Mouse (Mus musculus) neural tube, embryonic 15.5 days (tissue): ENCODE data around the gene Fmnl2. TPM values are rescaled to one million over a fixed set of nuclear protein-coding genes. Genes with fewer than 3 reads are reported as not detected.

ENCODE experiments used
- ATAC-seq: fragments of 200-750 bp; cut with Nextera tagmentation; 2 replicates; pipeline ENCODE4 v1.8.0; 2017; ENCODE audit warnings: mild to moderate bottlenecking, moderate TSS enrichment, moderate library complexity; ENCODE audit not compliant: low FRiP score
- H3K27ac ChIP-seq: fragments of 300-500 bp; sonication (generic); replicated peaks from 2 replicates; pipeline ENCODE4 v1.5.1; 2015; ENCODE audit warnings: mild to moderate bottlenecking, inconsistent platforms
- H3K27me3 ChIP-seq: fragments of 300-500 bp; sonication (generic); replicated peaks from 2 replicates; pipeline ENCODE4 v1.6.1; 2015; ENCODE audit warnings: inconsistent platforms
- H3K36me3 ChIP-seq: fragments of 300-500 bp; sonication (generic); 2 replicates; pipeline ENCODE4 v1.6.1; 2015; ENCODE audit warnings: inconsistent platforms
- H3K4me1 ChIP-seq: fragments of 300-500 bp; sonication (generic); 2 replicates; pipeline ENCODE4 v1.6.1; 2015; ENCODE audit warnings: inconsistent platforms
- H3K4me2 ChIP-seq: fragments of 300-500 bp; sonication (generic); 2 replicates; pipeline ENCODE4 v1.6.1; 2015; ENCODE audit warnings: inconsistent platforms, mild to moderate bottlenecking, moderate library complexity
- H3K4me3 ChIP-seq: fragments of 300-500 bp; sonication (generic); replicated peaks from 2 replicates; pipeline ENCODE4 v1.5.1; 2015; ENCODE audit warnings: mild to moderate bottlenecking, inconsistent platforms
- H3K9ac ChIP-seq: fragments of 300-500 bp; sonication (generic); replicated peaks from 2 replicates; pipeline ENCODE4 v1.6.1; 2015; ENCODE audit warnings: mild to moderate bottlenecking, inconsistent platforms
- H3K9me3 ChIP-seq: fragments of 300-500 bp; sonication (generic); replicated peaks from 2 replicates; pipeline ENCODE4 v1.6.1; 2016; ENCODE audit warnings: inconsistent platforms
- WGBS: fragments of 180-500 bp; shearing (Covaris S2); methylation state at CpG from one replicate; pipeline ENCODE4 v1.1.7; 2015; ENCODE audit warnings: mixed read lengths; 5-methylcytosine and 5-hydroxymethylcytosine counted together
- polyA plus RNA-seq: library from polyadenylated mRNA; unstranded; fragments of >200 nt; fragmentation: Nextera tagmentation; extraction: Ambion mirVana; gene quantifications from 2 replicates; pipeline ENCODE4 v1.2.1, GENCODE M21; 2015

The Fmnl2 gene
- polyA plus RNA-seq, 1 experiment from 2014 or later: 8.8 TPM

DNA sequence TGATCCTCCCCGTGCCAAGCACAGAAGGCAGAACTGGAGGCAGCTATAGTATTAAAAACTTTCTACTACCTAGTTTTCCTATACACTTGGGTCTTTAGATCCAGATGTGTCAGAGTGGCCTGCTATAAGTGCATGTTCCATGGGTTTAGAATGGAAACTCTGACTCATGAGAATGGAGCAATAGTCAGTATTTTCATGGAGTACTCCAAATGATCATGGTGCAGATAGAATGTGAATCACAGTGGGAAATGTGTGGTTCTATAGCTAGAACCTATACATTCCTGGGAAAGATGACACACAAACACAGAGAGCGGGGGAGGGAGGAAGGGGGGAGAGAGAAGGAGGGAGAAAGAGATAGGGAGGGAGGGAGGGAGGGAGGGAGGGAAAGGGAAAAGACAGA, 13.8 kb upstream of the Fmnl2 start:
- H3K4me1 ChIP-seq: no peaks in the 10 kb centered on the region
- H3K27me3 ChIP-seq: no peaks in the 10 kb centered on the region
- 87% methylated on average over 2 of the region's 2 CpGs for WGBS
- no peak overlapping the region for H3K9ac ChIP-seq
- no peaks in the 10 kb centered on the region for H3K9me3 ChIP-seq
- no peak overlapping the region for H3K4me3 ChIP-seq
- H3K36me3 ChIP-seq: no peaks in the 10 kb centered on the region
- ATAC-seq: no peak
- no peak overlapping the region for H3K27ac ChIP-seq
- no peak overlapping the region for H3K4me2 ChIP-seq

DNA sequence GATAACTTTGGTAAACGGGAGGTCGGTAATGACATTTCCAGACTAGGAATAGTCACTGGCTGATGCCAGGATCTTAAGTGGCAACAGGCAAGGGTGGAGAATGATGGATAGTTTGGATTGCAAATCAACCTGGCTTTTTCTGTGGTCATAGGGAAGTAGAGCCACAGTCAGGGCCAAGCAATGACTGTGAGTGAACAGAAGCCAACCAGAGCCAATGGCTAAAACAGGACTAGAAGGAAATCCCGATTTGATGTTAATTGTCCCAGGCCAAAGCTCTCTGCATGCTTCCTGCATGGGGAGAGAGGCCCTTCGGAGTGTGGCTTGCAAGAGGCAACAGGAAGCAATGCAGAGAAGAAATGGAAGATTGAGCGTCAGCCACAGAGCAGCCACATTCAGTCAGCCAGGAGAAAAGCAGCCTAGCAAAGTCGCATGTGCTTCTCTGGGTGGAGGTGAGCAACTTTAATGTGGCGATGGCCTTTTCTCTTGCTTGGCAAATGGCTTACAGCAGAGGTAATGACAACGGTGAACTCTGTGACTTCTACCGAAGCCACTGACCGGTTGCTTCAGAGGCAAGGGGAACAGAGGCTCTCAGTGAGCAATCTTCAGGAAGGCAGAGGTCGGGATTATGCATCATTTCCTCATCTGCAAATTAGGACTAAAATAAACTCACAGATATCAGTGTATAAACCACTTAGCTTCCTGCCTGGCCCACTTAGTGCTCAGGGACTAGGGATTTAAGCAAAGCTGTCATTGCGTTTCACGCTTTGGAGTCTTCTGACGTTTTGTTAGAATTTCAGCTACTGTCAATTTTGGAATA, 12.5 kb upstream of the Fmnl2 start:
- no peak overlapping the region for H3K27ac ChIP-seq
- H3K27me3 ChIP-seq: no peaks in the 10 kb centered on the region
- no peaks in the 10 kb centered on the region for H3K36me3 ChIP-seq
- no peaks in the 10 kb centered on the region for H3K9me3 ChIP-seq
- H3K4me1 ChIP-seq: no peaks in the 10 kb centered on the region
- WGBS: 76% methylated on average over 14 of the region's 14 CpGs
- no peak overlapping the region for H3K4me3 ChIP-seq
- ATAC-seq: no peak
- H3K4me2 ChIP-seq: no peak overlapping the region
- no peak overlapping the region for H3K9ac ChIP-seq

DNA sequence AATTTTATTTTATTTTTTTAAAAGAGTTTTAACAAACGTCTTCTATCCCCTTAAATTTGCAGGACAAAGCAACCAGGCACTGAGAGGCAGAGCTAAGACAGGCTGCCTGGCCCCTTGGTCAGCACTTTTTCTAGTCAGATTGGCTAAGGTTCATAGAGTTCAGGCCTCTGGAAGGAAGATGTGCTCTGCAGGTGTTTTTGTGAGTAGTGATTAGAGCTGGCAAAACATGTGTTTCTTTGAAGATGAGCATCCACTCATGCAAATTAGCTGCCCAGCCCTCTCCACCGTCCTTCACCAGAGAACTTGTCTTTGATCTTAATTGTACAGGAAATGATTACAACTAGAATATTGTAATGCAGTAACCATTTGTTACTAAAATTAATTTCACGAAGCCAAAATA, 11.2 kb upstream of the Fmnl2 start:
- H3K36me3 ChIP-seq: no peaks in the 10 kb centered on the region
- no peaks in the 10 kb centered on the region for H3K27me3 ChIP-seq
- 55% methylated on average over 3 of the region's 3 CpGs for WGBS
- no peaks in the 10 kb centered on the region for H3K9me3 ChIP-seq
- H3K4me3 ChIP-seq: no peak overlapping the region
- no peaks in the 10 kb centered on the region for H3K4me1 ChIP-seq
- no peak overlapping the region for H3K27ac ChIP-seq
- no peak for ATAC-seq
- H3K9ac ChIP-seq: no peak overlapping the region
- H3K4me2 ChIP-seq: no peak overlapping the region

DNA sequence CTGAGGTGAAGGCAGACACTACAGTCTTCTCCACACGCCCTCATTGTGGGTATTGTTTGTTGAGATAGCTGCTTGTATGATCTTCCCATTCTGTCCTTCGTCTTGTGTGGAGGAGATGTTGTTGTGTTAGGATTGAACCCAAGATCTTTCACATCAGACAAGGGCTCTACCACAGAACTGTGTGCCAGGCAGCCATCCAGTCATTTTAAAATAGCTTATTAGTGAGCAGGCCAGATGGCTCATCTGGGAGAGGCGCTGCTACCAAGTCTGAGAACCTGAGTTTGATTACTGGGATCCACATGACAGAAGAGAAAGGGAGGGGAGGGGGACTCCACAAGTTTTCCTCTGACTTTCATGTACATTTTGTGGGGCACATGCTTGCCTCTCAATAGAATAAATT, 8.6 kb upstream of the Fmnl2 start:
- Histone ChIP-seq H3K36me3 (no peaks in the 10 kb centered on the region), H3K27me3 (no peaks in the 10 kb centered on the region), H3K9me3 (no peaks in the 10 kb centered on the region), H3K4me2 (no peak overlapping the region), H3K9ac (no peak overlapping the region), H3K4me3 (no peak overlapping the region), H3K27ac (no peak overlapping the region), H3K4me1 (no peaks in the 10 kb centered on the region)
- no peak for ATAC-seq
- 92% methylated on average over 3 of the region's 3 CpGs for WGBS

DNA sequence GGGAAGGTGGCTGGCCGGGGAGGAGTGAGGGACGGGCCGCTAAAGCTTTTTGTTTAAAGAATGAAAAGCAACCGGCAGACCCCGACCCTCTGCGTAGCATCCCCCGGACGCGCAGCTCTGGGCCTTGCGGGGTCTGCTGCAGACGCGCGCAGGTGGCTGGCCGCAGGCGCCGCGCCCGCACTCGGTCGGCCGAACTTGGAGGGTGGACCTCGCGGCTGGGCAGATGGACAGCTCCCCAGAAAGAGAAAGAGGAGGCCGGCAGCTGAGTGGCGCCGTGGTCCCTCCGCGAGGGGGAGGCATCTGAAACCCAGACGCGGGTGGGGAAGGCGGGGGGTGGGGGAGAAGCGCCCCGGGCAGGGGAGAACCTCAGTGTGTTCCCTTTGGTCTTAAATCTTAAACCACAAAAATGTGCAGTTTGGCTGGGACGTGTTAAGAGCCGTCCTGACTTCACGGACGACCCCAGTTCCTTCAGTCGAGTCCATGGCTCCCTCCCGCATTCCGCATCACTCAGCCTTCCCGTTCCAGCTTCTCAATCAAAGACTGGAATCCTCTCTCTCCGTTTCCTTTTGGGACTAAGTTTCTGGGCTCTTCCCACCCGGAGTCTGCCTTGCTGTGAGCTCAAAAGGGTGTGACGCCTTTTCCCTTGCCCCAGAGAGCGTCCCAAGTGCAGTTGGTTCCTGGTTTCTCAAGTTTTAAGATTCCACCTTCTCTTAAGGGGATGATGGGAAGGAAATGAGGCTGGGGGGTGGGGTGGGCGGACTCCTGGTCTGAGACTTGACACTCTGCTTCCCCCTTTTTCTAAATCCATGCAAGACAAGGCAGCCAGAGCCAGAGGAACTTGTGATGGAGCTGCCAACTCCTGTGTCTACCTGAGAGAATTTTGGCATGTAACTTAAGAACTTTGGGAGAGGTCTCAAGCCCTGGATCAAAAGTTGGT, 1.1 kb downstream of the Fmnl2 start:
- Histone ChIP-seq H3K4me2 (peak overlapping the region; percentile 83), H3K9me3 (no peaks in the 10 kb centered on the region), H3K4me3 (peak overlapping the region; percentile 99), H3K36me3 (no peaks in the 10 kb centered on the region), H3K9ac (peak overlapping the region; percentile 89), H3K27me3 (no peaks in the 10 kb centered on the region), H3K27ac (peak overlapping the region; percentile 88), H3K4me1 (peaks cover 38% of the 10 kb centered on the region)
- WGBS: under 1% methylated on average over 46 of the region's 46 CpGs
- peak; percentile 47 for ATAC-seq

DNA sequence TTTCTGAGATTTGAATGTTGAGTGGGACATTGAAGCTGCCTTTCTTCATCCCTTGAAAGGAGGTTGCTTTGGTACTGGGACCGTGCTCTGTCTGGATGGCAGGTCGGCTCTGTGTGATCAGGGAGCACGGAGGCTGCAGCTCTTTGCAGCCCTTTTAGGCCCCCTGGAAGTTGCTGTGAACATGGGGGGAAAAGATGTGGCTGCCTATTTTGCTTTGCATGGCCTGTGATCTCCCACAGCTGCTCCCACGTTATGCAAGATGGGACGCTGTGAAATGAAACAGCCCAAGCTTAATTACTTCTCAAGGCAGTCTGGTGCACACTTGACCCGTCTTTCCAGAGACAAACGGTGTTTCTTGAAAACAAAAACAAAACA, 1.8 kb downstream of the Fmnl2 start:
- Histone ChIP-seq H3K4me2 (peak overlapping the region; percentile 83), H3K27me3 (no peaks in the 10 kb centered on the region), H3K4me1 (peaks cover 38% of the 10 kb centered on the region), H3K36me3 (no peaks in the 10 kb centered on the region), H3K27ac (peak overlapping the region; percentile 88), H3K9me3 (no peaks in the 10 kb centered on the region), H3K9ac (peak overlapping the region; percentile 89), H3K4me3 (peak overlapping the region; percentile 99)
- 3% methylated on average over 7 of the region's 7 CpGs for WGBS
- ATAC-seq: no peak

DNA sequence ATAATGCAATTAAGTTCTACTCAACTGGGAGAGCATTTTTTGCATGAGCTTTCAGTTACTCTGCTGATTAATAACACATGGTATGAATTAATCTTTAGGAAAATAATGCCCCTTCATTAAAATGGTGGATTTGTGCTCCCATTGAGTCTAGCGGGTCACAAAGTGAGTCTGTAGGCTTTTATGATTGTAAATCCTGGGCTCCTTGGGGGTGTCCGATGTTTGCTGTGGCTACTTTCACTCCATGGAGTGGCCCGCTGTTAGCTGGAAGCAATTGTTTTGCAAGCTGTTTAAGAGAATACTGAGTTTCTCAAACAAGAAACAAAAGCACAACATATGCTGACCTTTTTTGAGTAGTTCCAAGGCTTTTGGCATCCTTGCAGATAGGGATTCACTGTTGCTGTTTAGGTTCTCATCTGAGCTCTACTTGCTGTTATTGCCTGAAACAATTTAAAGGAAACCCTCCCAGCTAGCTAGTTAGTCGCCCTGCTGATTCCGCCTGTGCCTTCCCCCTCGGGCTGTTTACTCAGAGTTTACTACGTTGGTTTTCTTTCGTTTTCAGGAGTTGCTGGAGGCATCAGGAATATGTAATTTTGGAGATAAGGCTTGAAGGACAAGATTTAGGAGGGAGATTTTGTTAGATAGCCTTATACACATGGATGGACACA, 2.6 kb downstream of the Fmnl2 start:
- Histone ChIP-seq H3K4me2 (peak overlapping the region; percentile 83), H3K4me3 (peak overlapping the region; percentile 99), H3K36me3 (no peaks in the 10 kb centered on the region), H3K27ac (peak overlapping the region; percentile 45), H3K27me3 (no peaks in the 10 kb centered on the region), H3K9me3 (no peaks in the 10 kb centered on the region), H3K4me1 (peaks cover 38% of the 10 kb centered on the region), H3K9ac (peak overlapping the region; percentile 29; the same call in 1 of the 2 replicates)
- 4% methylated on average over 8 of the region's 8 CpGs for WGBS
- no peak for ATAC-seq

DNA sequence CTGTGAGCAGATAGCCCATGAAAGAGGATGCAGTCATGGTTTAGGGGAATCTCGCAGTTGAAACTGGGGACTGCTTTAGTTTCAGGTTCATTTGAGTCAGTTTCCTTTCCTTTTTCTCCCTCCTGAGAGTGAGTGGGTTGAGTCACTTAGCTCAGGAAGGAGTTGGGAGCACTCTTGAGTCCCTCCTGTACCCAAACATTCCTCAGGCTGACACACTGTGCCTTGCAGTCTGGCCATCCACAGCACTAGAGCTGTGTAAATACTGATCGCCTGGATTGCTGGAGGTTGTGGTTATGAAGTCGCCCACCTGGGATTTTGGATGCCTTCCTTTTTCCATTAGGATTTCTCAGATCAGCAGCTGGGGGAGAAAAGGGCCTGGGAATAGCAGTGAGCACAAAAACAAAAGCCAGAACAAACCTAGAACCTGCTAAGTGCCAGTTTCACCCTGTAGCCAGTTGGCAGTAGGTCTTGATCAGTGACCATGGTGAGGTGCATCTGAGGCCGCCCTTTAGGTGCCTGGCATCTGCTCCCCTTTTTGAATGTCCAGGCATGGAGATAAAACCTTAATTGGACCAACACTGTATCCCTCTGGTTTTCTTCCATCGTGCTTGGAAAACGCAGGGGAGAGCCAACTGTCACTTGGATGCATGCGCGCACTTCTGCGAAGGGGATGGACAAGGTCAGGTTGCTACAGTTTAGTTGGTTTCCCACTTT, 4.5 kb downstream of the Fmnl2 start:
- Histone ChIP-seq H3K4me2 (no peak overlapping the region), H3K27ac (no peak overlapping the region), H3K27me3 (no peaks in the 10 kb centered on the region), H3K4me1 (peaks cover 38% of the 10 kb centered on the region), H3K4me3 (no peak overlapping the region), H3K9ac (no peak overlapping the region), H3K9me3 (no peaks in the 10 kb centered on the region), H3K36me3 (peaks cover 2% of the 10 kb centered on the region; the same call in 1 of the 2 replicates)
- WGBS: 85% methylated on average over 9 of the region's 9 CpGs
- no peak for ATAC-seq

DNA sequence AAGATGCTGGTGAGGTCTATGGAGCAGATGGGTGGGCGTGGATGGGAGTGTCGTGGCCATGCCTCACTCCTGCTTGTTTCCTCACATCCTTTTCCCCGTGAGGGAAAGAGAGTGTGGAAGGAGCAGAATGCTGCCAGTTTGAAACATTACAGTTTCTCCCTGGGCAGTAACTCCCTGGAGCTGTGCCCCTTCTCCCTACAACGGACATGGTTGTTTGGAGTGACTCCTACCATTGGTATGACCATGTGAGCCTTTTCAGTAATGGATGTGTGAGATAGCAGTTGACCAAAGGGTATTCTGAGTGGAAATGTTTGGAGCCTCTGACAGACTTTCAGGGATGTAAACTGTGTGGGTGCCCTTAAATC, 5.1 kb downstream of the Fmnl2 start:
- no peaks in the 10 kb centered on the region for H3K27me3 ChIP-seq
- H3K36me3 ChIP-seq: peaks cover 6% of the 10 kb centered on the region; the same call in 1 of the 2 replicates
- H3K4me3 ChIP-seq: no peak overlapping the region
- no peak overlapping the region for H3K9ac ChIP-seq
- H3K9me3 ChIP-seq: no peaks in the 10 kb centered on the region
- 67% methylated on average over 4 of the region's 4 CpGs for WGBS
- H3K27ac ChIP-seq: no peak overlapping the region
- H3K4me2 ChIP-seq: no peak overlapping the region
- ATAC-seq: no peak
- peaks cover 38% of the 10 kb centered on the region for H3K4me1 ChIP-seq

DNA sequence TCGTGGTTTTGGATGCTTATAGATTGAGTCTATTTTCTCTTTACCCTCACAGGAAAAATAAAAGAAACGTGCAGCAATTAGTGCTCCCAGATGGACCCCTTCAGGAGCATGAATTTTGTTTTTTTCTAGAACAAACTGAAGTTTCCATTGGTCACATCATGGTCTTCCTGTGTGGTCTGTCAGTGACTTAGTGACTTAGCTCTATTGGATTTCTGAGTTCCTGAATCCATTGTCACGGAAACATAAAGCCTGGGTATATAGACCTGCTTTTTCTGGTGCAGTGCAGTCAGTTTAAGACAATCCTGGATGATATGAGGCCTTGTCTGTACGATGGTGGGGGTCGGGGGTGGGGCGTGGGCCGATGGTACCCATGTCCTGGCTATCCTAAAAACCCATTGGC, 7.0 kb downstream of the Fmnl2 start:
- WGBS: 88% methylated on average over 7 of the region's 7 CpGs
- Histone ChIP-seq H3K4me1 (peaks cover 32% of the 10 kb centered on the region), H3K27ac (no peak overlapping the region), H3K36me3 (peaks cover 12% of the 10 kb centered on the region; the same call in 1 of the 2 replicates), H3K9ac (no peak overlapping the region), H3K9me3 (no peaks in the 10 kb centered on the region), H3K4me2 (no peak overlapping the region), H3K4me3 (no peak overlapping the region), H3K27me3 (no peaks in the 10 kb centered on the region)
- ATAC-seq: no peak

DNA sequence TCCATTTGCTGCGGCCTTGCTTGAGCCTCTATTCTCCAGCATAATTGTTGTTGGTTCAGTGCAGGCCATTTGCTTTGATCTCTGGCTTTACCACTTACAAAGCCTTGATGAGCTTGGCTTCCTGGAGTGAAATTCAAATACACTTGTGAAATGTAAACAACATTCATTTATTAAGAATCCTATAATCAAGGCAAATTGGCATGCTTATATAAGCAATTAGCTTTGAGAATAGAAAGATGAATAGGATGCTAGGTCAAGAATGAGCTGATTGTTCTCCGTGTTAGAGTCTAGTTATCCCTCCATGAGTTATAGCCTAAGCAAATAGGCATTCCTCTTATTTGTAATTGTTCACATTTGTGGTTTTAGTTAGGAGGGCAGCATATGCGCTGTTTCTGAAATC, 8.5 kb downstream of the Fmnl2 start:
- Histone ChIP-seq H3K36me3 (peaks cover 12% of the 10 kb centered on the region), H3K27me3 (no peaks in the 10 kb centered on the region), H3K27ac (no peak overlapping the region), H3K4me2 (no peak overlapping the region), H3K9me3 (no peaks in the 10 kb centered on the region), H3K9ac (no peak overlapping the region), H3K4me3 (no peak overlapping the region), H3K4me1 (peaks cover 17% of the 10 kb centered on the region)
- ATAC-seq: no peak
- WGBS: 43% methylated on average over 3 of the region's 3 CpGs
